In the genomic region with DNA sequence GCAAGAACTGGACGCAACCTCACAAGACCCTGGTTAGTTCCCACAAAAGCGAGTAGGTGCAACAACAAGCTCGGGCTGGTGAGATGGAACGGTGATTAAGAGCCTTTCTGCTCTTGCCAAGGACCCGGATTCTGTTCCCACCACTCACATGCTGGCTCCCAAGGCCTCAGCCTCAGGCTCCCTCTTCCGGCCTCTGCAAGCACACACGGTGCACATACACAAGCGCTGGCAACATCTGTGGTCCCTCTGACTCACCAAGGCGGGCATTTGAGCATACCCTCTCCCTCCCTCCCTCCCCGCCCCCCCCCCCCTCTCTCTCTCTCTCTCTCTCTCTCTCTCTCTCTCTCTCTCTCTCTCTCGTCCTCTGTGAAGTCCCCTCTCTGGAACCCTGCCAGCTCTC, we compare ENCODE assay signal across 26 mouse cellular contexts. TPM values are rescaled to one million over a fixed set of nuclear protein-coding genes. Genes with fewer than 3 reads are reported as not detected.
DNase-seq lines count a peak whose midpoint lies in the region; ATAC-seq and TF ChIP-seq lines count a peak whose summit lies in the region.
"Had no signal": no experiment of that assay in that cellular context is flagged by ENCODE, and none has a peak within 500 bp of the region (broad histone marks: within the 10 kb centered on the region; RNA-seq: fewer than 3 reads in every experiment).

No protein-coding gene starts in this region.

- no peak overlapping the region for H3K4me3 ChIP-seq in forebrain, embryonic 11.5 days (ENCODE audit: low read depth, low read length)
- H3K4me3 ChIP-seq in forebrain, embryonic 16.5 days (replicated peaks; ENCODE audit: low read length) = no peak overlapping the region
- H3K4me3 ChIP-seq in lung, embryonic 14.5 days (ENCODE audit: low read depth, low read length) = no peak overlapping the region
- H3K4me3 ChIP-seq: embryonic facial prominence, embryonic 10.5 days; embryonic facial prominence, embryonic 15.5 days; limb, embryonic 13.5 days; midbrain, embryonic 12.5 days; neural tube, embryonic 13.5 days; stomach, embryonic 15.5 days had no signal

- no peaks in the 10 kb centered on the region for H3K36me3 ChIP-seq in forebrain, embryonic 11.5 days (ENCODE audit: control insufficient read depth, insufficient read depth, low read length)
- H3K36me3 ChIP-seq in forebrain, embryonic 16.5 days (ENCODE audit: control insufficient read depth, insufficient read depth) = no peaks in the 10 kb centered on the region
- peaks cover 20% of the 10 kb centered on the region for H3K36me3 ChIP-seq in lung, embryonic 14.5 days (ENCODE audit: insufficient read depth)
- H3K36me3 ChIP-seq: neural tube, embryonic 13.5 days had no signal

- DNase-seq in forebrain, embryonic 11.5 days (ENCODE audit: low spot score) = no peak
- peak; percentile 57 for DNase-seq in lung, embryonic 14.5 days
- DNase-seq in lung, adult 18-20 months = no peak
- DNase-seq in 416B (ENCODE audit: low read depth) = peak; percentile 28
- DNase-seq in brain, embryonic 14.5 days (ENCODE audit: low read depth) = peak; percentile 33
- no peak for DNase-seq in testis, postnatal 14 days (ENCODE audit: low spot score)
- DNase-seq in gastrocnemius, postnatal 25 days = no peak
- DNase-seq: adrenal gland, adult 2 months; adrenal gland, postnatal 36 days; cerebellum, adult 8-10 months; gastrocnemius, postnatal 10 days; heart, postnatal 4 days; right cerebral cortex, postnatal 25 days; thymus, postnatal 14 days had no signal

- H3K4me2 ChIP-seq in forebrain, embryonic 11.5 days (ENCODE audit: low read depth, low read length, severe bottlenecking) = no peak overlapping the region
- H3K4me2 ChIP-seq in forebrain, embryonic 16.5 days (ENCODE audit: low read length) = no peak overlapping the region
- H3K4me2 ChIP-seq in lung, embryonic 14.5 days = no peak overlapping the region
- H3K4me2 ChIP-seq: embryonic facial prominence, embryonic 15.5 days; heart, embryonic 11.5 days; hindbrain, embryonic 14.5 days; limb, embryonic 13.5 days; liver, embryonic 11.5 days; midbrain, embryonic 12.5 days; neural tube, embryonic 13.5 days; stomach, embryonic 15.5 days had no signal

- no peaks in the 10 kb centered on the region for H3K9me3 ChIP-seq in forebrain, embryonic 11.5 days (ENCODE audit: control insufficient read depth, low read length)
- no peaks in the 10 kb centered on the region for H3K9me3 ChIP-seq in forebrain, embryonic 16.5 days (ENCODE audit: control insufficient read depth, low read length)
- H3K9me3 ChIP-seq in lung, embryonic 14.5 days (ENCODE audit: low read depth, low read length) = no peaks in the 10 kb centered on the region
- H3K9me3 ChIP-seq: embryonic facial prominence, embryonic 10.5 days; embryonic facial prominence, embryonic 15.5 days; limb, embryonic 13.5 days; midbrain, embryonic 12.5 days; neural tube, embryonic 13.5 days; stomach, embryonic 15.5 days had no signal

- no peak for TF ChIP-seq CTCF in lung, embryonic 14.5 days (IDR thresholded peaks at IDR 0.05; ENCODE audit: low read depth)
- no peak for TF ChIP-seq CTCF in brain, embryonic 14.5 days (IDR thresholded peaks at IDR 0.05; ENCODE audit: borderline replicate concordance, extremely low read depth, insufficient read depth, insufficient read length)

- no peaks in the 10 kb centered on the region; the same call in 1 of the 2 replicates for H3K4me1 ChIP-seq in forebrain, embryonic 11.5 days (replicated peaks; ENCODE audit: control insufficient read depth, insufficient read depth, low read length)
- H3K4me1 ChIP-seq in forebrain, embryonic 16.5 days (replicated peaks; ENCODE audit: control insufficient read depth, insufficient read depth, low read length) = peaks cover 24% of the 10 kb centered on the region
- H3K4me1 ChIP-seq in lung, embryonic 14.5 days (ENCODE audit: insufficient read depth) = peaks cover 6% of the 10 kb centered on the region

- ATAC-seq in forebrain, embryonic 11.5 days (replicated peaks; ENCODE audit: low FRiP score) = 0 out of 2 replicates have a peak, but pooled peaks have one; percentile 33
- ATAC-seq in forebrain, embryonic 16.5 days = no peak
- peak; percentile 64; the same call in 1 of the 2 replicates for ATAC-seq in lung, embryonic 14.5 days (ENCODE audit: insufficient read depth)
- ATAC-seq: activated CD4-positive, CD25-positive, alpha-beta regulatory T cell, adult 4 months; intestine, postnatal 0 days had no signal

- 81% methylated on average over 10 of the region's 11 CpGs for WGBS in forebrain, embryonic 11.5 days
- WGBS in forebrain, embryonic 16.5 days = 54% methylated on average over 10 of the region's 11 CpGs
- WGBS in lung, embryonic 14.5 days = 62% methylated on average over 10 of the region's 11 CpGs

- no peak overlapping the region for H3K9ac ChIP-seq in forebrain, embryonic 11.5 days (ENCODE audit: low read length)
- H3K9ac ChIP-seq in forebrain, embryonic 16.5 days (replicated peaks; ENCODE audit: low read depth, low read length) = no peak overlapping the region
- H3K9ac ChIP-seq in lung, embryonic 14.5 days = no peak overlapping the region
- H3K9ac ChIP-seq: embryonic facial prominence, embryonic 15.5 days; hindbrain, embryonic 14.5 days; limb, embryonic 13.5 days; midbrain, embryonic 12.5 days; neural tube, embryonic 13.5 days; stomach, embryonic 15.5 days had no signal

- TF ChIP-seq POLR2A in brain, embryonic 14.5 days (IDR thresholded peaks at IDR 0.05; ENCODE audit: borderline replicate concordance, extremely low read depth, insufficient read depth, insufficient read length, poor library complexity, severe bottlenecking) = no peak

- no peaks in the 10 kb centered on the region for H3K27me3 ChIP-seq in forebrain, embryonic 11.5 days (ENCODE audit: control insufficient read depth, insufficient read depth, low read length)
- H3K27me3 ChIP-seq in forebrain, embryonic 16.5 days (replicated peaks; ENCODE audit: control insufficient read depth, insufficient read depth, low read length) = no peaks in the 10 kb centered on the region
- H3K27me3 ChIP-seq in lung, embryonic 14.5 days (ENCODE audit: insufficient read depth, low read length) = no peaks in the 10 kb centered on the region
- H3K27me3 ChIP-seq: embryonic facial prominence, embryonic 15.5 days; limb, embryonic 13.5 days; midbrain, embryonic 12.5 days; neural tube, embryonic 13.5 days; stomach, embryonic 15.5 days had no signal

- no peak overlapping the region for H3K27ac ChIP-seq in forebrain, embryonic 11.5 days (ENCODE audit: low read depth, low read length)
- no peak overlapping the region for H3K27ac ChIP-seq in forebrain, embryonic 16.5 days (ENCODE audit: low read length)
- H3K27ac ChIP-seq in lung, embryonic 14.5 days (ENCODE audit: low read depth) = no peak overlapping the region
- H3K27ac ChIP-seq: embryonic facial prominence, embryonic 10.5 days; embryonic facial prominence, embryonic 15.5 days; hindbrain, embryonic 14.5 days; limb, embryonic 13.5 days; midbrain, embryonic 12.5 days; neural tube, embryonic 13.5 days; stomach, embryonic 15.5 days had no signal

RNA-seq across cellular contexts. Expression of gene Lnx2, which starts 31.1 kb away (rescaled TPM):
- 9.7 and 9.9 TPM in 2 replicates for polyA plus RNA-seq in forebrain, embryonic 11.5 days (2014; fragmentation: Nextera tagmentation; extraction: Ambion mirVana)
- polyA plus RNA-seq in forebrain, embryonic 16.5 days (2015; fragmentation: Nextera tagmentation; extraction: Ambion mirVana) = 12.8 and 14.3 TPM in 2 replicates
- polyA plus RNA-seq in lung, embryonic 14.5 days (2014; fragmentation: Nextera tagmentation; extraction: Ambion mirVana) = 19.3 and 19.9 TPM in 2 replicates
- 7.1 and 10.1 TPM in 2 replicates for polyA plus RNA-seq in brain, embryonic 14.5 days (2012; rRNA removed)
- 1 to 10 TPM; 2.0 to 2.3 TPM for total RNA-seq in gastrocnemius, postnatal 25 days (2021)

RNA-seq across cellular contexts. Expression of gene Polr1d, which starts 31.5 kb away (rescaled TPM):
- 110 and 115 TPM in 2 replicates for polyA plus RNA-seq in forebrain, embryonic 11.5 days (2014; fragmentation: Nextera tagmentation; extraction: Ambion mirVana)
- polyA plus RNA-seq in forebrain, embryonic 16.5 days (2015; fragmentation: Nextera tagmentation; extraction: Ambion mirVana) = 107 and 115 TPM in 2 replicates
- polyA plus RNA-seq in lung, embryonic 14.5 days (2014; fragmentation: Nextera tagmentation; extraction: Ambion mirVana) = 123 and 127 TPM in 2 replicates
- polyA plus RNA-seq in brain, embryonic 14.5 days (2012; rRNA removed) = 82.3 and 93.6 TPM in 2 replicates
- total RNA-seq in gastrocnemius, postnatal 25 days (2021) = 10 to 100 TPM; 85.3 to 87.5 TPM

Comparison
In these comparisons a context has a peak if more than half of its experiments do, and no peak if none do; other contexts are left out.
1. DNase-seq: peak in lung, embryonic 14.5 days (single experiment), 416B (single experiment) and brain, embryonic 14.5 days (single experiment); none in forebrain, embryonic 11.5 days (single experiment), lung, adult 18-20 months (0 of 2), testis, postnatal 14 days (single experiment) and gastrocnemius, postnatal 25 days (single experiment).